Mouse (Mus musculus): ENCODE results near the gene Ice1. TPM values are rescaled to one million over a fixed set of nuclear protein-coding genes. Genes with fewer than 3 reads are reported as not detected.

Gene Ice1
- polyA plus RNA-seq, 1 experiment = 82.5 TPM

- Histone ChIP-seq H3K27me3 (ENCODE audit: control insufficient read depth, insufficient read depth, low read length) (no peaks in the 10 kb centered on the region), H3K27ac (ENCODE audit: insufficient read depth, low read length) (no peak overlapping the region), H3K4me3 (replicated peaks; ENCODE audit: insufficient read depth, low read depth, low read length) (no peak overlapping the region), H3K4me1 (ENCODE audit: control insufficient read depth, insufficient read depth, low read length) (no peaks in the 10 kb centered on the region)
- no peak for TF ChIP-seq POLR2A (IDR thresholded peaks at IDR 0.05; ENCODE audit: borderline replicate concordance, insufficient read depth, low read length)
- no peak for TF ChIP-seq CTCF (IDR thresholded peaks at IDR 0.05; ENCODE audit: borderline replicate concordance, insufficient read depth, low read depth, low read length)
- DNase-seq = no peak
- WGBS = 31% methylated on average over 8 of the region's 8 CpGs
Observed at GRCm38 (mm10) chr13:70509375-70510016, 127.9 kb downstream of the Ice1 start.

- WGBS = 14% methylated on average over 5 of the region's 5 CpGs
- no peak overlapping the region for H3K4me3 ChIP-seq (replicated peaks; ENCODE audit: insufficient read depth, low read depth, low read length)
- DNase-seq = no peak
- H3K27me3 ChIP-seq (ENCODE audit: control insufficient read depth, insufficient read depth, low read length) = no peaks in the 10 kb centered on the region
- no peaks in the 10 kb centered on the region for H3K4me1 ChIP-seq (ENCODE audit: control insufficient read depth, insufficient read depth, low read length)
- TF ChIP-seq CTCF (IDR thresholded peaks at IDR 0.05; ENCODE audit: borderline replicate concordance, insufficient read depth, low read depth, low read length) (no peak), POLR2A (IDR thresholded peaks at IDR 0.05; ENCODE audit: borderline replicate concordance, insufficient read depth, low read length) (no peak)
- H3K27ac ChIP-seq (ENCODE audit: insufficient read depth, low read length) = no peak overlapping the region
Observed at GRCm38 (mm10) chr13:70508708-70509374, 128.6 kb downstream of the Ice1 start.

Other genes with a start within 250 kb of the Ice1 start
- gene Adamts16, start 204.2 kb upstream of the Ice1 start, polyA plus RNA-seq (2012; rRNA removed) = 6.2 and 7.4 TPM in 2 replicates

Data from cerebellum, adult 2 months (tissue).